Mouse (Mus musculus) cerebellum, adult 2 months (tissue): ENCODE results near the gene Proca1.

Experiments used
- CTCF ChIP-seq: fragments of 200-500 bp; IDR thresholded peaks from 2 replicates; pipeline ENCODE4 v1.5.1; 2011; ENCODE audit warnings: low read depth, mild to moderate bottlenecking, control low read depth, low read length, moderate library complexity, borderline replicate concordance; ENCODE audit not compliant: insufficient read depth
- POLR2A ChIP-seq: fragments of 200-500 bp; IDR thresholded peaks from 2 replicates; pipeline ENCODE4 v1.6.1; 2011; ENCODE audit warnings: low read length, control low read depth, borderline replicate concordance; ENCODE audit not compliant: insufficient read depth

GRCm38 (mm10) chr11:78211513-78211912, 18.3 kb downstream of the Proca1 start:
- TF ChIP-seq CTCF (no peak), POLR2A (no peak)
